8 mouse cellular contexts compared by ENCODE assay signal in the genomic region with DNA sequence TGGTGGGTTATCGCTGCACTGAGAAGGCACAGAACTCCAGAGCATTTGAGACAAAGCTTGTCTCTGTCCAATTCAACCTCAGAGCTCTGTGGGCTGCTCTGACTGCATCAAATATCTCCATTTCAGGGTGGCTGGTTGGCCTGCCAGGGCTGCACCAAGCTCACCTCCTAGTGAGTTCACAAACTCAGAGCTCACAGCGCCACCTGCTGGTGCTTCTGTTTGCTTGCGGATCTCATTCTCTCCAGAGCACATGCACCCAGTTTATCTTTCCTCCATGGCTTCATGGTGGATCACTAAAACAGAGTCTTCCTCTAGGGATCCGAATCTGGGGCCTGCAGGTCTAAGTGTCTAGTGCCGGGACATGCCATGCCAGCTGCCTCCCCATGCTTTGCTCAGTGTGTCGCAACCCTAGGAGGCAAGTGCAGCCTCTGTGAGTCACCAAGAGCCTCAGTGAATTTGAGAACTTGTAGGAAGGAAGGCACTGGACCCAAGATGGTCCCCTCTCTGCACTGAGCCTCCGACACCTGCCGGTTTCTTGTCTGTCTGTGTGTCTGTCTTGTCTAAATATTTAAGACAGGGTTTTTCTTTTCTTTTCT. TPM values are rescaled to one million over a fixed set of nuclear protein-coding genes. Genes with fewer than 3 reads are reported as not detected.
A peak's percentile ranks its signal among the peaks of the same experiment; 100 is the strongest.
DNase-seq lines count a peak whose midpoint lies in the region; ATAC-seq lines count a peak whose summit lies in the region.

No protein-coding gene starts in this region.

- DNase-seq in cerebellum, adult 18-20 months, result peak; percentile 8 to 28
- no peak for DNase-seq in cerebellum, adult 11 months
- DNase-seq in NIH3T3 (ENCODE audit: low read depth), result peak; percentile 82
- DNase-seq in embryo, embryonic 10.5 days (ENCODE audit: low spot score), result peak; percentile 91
- DNase-seq in heart, postnatal 36 days, result peak; percentile 43 to 69
- DNase-seq in layer of hippocampus, postnatal 14 days (ENCODE audit: low spot score in 2 of 2), result peak; percentile 31 to 63
- DNase-seq in right cerebral cortex, adult 18-20 months, result peak; percentile 33

- intact Hi-C loops in heart, postnatal 36 days (cut with DNase I), result loop anchor here (2.0 to 5.0 kb wide), 2 partner anchors 197 to 256 kb away; no protein-coding TSS in a partner anchor

- ATAC-seq in megakaryocyte progenitor cell, adult 5-6 weeks (replicated peaks; ENCODE audit: poor library complexity), result peak; percentile 87

RNA-seq across cellular contexts. Expression of a gene that starts 3.6 kb away (rescaled TPM):
- total RNA-seq in heart, postnatal 36 days (2021), result not detected
- not detected for total RNA-seq in layer of hippocampus, postnatal 14 days (2021)
- total RNA-seq in megakaryocyte progenitor cell, adult 5-6 weeks (2015), result not detected in 2 replicates
- not detected in 2 replicates for total RNA-seq in megakaryocyte progenitor cell, adult 5-6 weeks (2017)

RNA-seq across cellular contexts. Expression of a gene that starts 25.3 kb away (rescaled TPM):
- not detected for total RNA-seq in heart, postnatal 36 days (2021)
- not detected for total RNA-seq in layer of hippocampus, postnatal 14 days (2021)
- not detected in 2 replicates for total RNA-seq in megakaryocyte progenitor cell, adult 5-6 weeks (2015)
- not detected in 2 replicates for total RNA-seq in megakaryocyte progenitor cell, adult 5-6 weeks (2017)
